Mouse (Mus musculus) kidney, adult 2 months (tissue): Measurements from ENCODE around the gene Dcaf1.

ENCODE experiments used
- CTCF ChIP-seq: fragments of 200-500 bp; conservative IDR thresholded peaks from 2 replicates; pipeline ENCODE4 v1.5.1; 2011; ENCODE audit warnings: low read depth, mild to moderate bottlenecking, control low read depth, low read length, moderate library complexity, mixed read lengths; ENCODE audit not compliant: insufficient read depth, insufficient read length
- POLR2A ChIP-seq: fragments of 200-500 bp; IDR thresholded peaks from one replicate; pipeline ENCODE4 v1.6.1; 2011; ENCODE audit warnings: low read depth, low read length, control low read depth

GRCm38 (mm10) chr9:106884306-106884705, 62.6 kb downstream of the Dcaf1 start:
- TF ChIP-seq CTCF: no peak
- TF ChIP-seq POLR2A: no peak
